Mouse (Mus musculus) monocyte, adult 59 days (primary cell): ENCODE data around the gene Nog. TPM values are rescaled to one million over a fixed set of nuclear protein-coding genes. Genes with fewer than 3 reads are reported as not detected.

ENCODE experiments used
- total RNA-seq, 2 experiments: library from RNA; stranded (reverse); gene quantifications; one replicate each; pipeline ENCODE4 v1.2.4; 2023

Nog gene
- not detected for total RNA-seq

GRCm38 (mm10) chr11:89302056-89302815, at the start of gene Nog:
Gene Nog, minus strand, starts transcription at chr11:89302332.

Other genes with a start within 250 kb of the Nog start
- gene Dgke, start 235.5 kb downstream of the Nog start, total RNA-seq, result 1 to 10 TPM; 3.1 to 3.2 TPM
- gene Gm525, start 228.5 kb downstream of the Nog start, total RNA-seq, result not detected